Mouse (Mus musculus) CD4-positive, CD25-positive, alpha-beta regulatory T cell, adult 4 months (primary cell): ENCODE data around the gene Cdh1. TPM values are rescaled to one million over a fixed set of nuclear protein-coding genes. Genes with fewer than 3 reads are reported as not detected.

Experiments used
- ATAC-seq: one replicate; pipeline ENCODE4 v1.8.0; 2017
- polyA plus RNA-seq, 2 experiments: library from polyadenylated mRNA; unstranded; fragments of 100-300 nt; shearing (Covaris generic); gene quantifications; one replicate each; pipeline ENCODE4 v1.2.1; 2017

The Cdh1 gene
- polyA plus RNA-seq, 2 experiments from 2014 or later, result 0.56 to 0.81 TPM

DNA sequence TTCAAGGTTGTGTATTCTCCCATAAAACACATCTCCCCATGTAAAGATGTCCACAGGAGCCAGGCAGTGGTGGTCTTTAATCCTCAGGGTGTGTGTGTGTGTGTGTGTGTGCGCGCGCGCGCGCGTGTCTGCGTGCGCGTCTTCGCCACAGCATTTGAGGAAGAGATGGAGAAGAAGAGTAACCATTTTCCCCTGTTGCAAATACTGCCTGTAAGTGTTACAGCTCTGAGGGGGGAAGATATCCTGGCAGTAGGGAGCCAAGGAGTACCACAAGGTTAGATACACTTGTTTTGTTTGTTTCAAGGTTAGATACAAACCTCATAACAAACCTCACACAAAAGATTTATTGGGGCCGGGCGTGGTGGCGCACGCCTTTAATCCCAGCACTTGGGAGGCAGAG is 71.2 kb downstream of the Cdh1 start:
- no peak for ATAC-seq

DNA sequence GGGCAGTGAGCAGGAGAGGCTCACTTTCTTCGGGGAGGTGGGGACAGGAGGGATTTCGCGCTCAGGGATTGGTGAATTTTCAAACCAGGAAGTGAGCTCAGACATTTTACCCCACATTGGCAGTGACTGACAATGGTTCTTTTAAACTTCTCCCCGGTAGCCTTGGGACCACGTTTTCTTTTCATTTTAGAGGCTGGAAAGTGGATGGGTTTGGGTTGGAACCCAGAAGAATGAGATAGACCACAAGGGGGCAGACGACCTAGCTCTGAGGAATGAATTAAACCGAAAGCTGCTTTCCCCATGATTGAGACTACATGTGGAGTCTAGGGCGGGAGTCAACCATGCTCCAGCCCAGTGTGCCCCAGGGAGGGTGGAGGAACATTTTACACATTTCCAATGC is 71.7 kb downstream of the Cdh1 start:
- peak; percentile 47 for ATAC-seq

DNA sequence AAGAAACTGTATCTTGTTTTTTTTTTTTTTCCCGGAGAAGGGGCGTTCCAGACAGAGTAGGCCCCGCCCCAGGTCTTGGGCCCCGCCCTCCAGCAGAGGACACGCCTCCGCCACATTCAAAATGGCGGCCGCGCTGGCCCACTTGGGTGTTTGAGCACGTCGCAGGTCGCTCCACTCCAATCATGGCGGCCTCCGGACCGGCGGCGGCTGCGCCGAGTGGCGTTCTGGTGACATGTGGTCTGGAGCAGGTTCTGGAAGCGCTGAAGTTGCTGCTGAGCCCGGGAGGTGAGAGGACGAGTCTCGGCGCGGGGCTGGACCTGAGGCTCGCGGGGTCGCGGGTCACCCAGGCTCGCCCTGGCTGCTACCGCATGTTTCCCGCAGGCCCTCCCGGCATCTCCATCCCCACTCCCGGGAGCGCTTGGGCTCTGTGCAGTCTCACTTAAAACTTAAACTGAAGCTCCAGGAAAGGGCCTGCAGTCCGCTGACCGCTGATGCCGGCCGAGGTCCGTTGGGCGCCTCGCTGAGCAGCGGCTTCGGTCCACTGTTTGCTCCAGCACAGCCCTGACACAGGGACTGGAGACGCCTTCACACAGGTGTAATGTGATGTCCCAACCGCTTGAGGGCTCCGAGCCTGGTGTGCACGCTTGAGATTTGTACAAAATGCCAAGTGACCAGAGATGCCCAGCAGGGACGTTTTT is 80.0 kb downstream of the Cdh1 start, which contains the start of gene Tango6:
Gene Tango6, plus strand, starts transcription at position 98 of the 698 bp plus-strand sequence.
- ATAC-seq, result peak; percentile 89

DNA sequence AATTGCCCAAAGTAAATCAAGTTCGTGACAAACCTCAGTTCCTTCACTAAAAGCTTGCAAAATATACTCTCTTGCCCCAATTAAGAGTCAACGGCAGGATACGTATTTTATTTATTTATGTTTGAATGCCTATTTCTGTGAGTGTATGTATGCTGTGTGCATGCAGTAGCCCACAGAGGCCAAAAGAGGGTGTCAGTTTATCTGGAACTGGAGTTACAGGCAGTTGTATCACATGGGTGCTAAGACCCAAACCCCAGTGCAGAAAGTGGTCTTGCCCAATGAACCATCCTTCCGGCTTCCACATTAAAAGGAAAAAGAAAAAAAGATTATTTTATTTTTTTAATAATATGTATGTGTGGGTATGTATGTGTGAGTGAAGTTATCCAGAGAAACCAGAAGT is 81.2 kb downstream of the Cdh1 start:
- ATAC-seq, result no peak

DNA sequence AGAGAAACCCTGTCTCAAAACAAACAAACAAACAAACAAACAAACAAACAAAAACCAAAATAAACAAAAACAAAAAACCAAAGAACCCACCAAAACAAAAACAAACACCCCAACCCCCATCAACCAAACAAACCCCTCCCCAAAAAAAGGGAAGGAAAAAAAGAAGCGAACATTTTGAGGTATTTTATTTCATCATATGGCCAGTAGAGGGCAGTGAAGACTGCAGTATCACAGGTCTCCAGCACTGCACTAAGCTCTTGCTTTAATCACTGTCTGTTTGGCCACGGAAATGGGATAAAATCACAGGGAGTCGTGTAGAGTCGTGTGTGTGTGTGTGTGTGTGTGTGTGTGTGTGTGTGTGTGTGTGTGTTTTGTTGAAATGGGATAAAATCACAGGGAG is 84.3 kb downstream of the Cdh1 start:
- peak; percentile 44 for ATAC-seq

DNA sequence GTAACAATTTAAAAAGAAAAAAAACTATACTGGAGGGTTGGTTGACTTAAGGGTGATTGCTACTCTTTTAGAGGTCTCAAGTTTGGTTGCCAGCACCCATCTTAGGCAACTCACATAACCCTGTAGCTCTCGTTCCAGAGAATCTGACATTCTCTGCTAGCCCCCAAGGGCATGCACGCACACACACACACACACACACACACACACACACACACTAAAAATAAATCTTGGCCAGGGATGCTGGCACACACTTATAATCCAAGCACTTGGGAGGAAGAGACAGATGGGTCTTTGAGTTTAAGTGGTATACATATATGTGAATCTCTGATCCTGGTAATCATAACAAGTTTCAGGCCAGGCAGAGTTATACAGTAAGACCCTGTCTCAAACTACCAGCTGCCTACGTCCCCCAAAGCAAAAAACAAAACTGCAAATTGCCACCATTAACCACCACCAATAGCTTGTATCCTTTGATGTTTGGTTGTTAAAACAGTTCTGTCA is 94.6 kb downstream of the Cdh1 start:
- ATAC-seq, result no peak

DNA sequence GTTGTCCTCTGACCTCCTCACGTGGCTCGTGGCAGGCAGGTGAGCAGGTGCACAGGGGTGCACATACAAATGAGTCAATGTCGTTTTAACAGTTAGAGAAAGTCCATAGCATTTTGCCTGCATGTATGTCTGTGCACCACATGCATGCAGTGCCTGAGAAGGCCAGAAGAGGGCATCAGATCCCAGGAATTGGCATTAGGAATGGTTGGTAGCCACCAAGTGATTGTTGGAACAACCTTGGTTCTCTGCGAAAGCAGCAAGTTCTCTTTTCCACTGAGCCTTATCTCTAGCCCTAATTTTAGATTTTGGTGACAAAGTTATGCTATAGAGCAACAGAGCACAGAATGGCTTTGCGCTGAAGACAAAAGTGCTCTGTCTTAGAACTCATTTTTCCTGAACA is 96.4 kb downstream of the Cdh1 start:
- ATAC-seq, result no peak

DNA sequence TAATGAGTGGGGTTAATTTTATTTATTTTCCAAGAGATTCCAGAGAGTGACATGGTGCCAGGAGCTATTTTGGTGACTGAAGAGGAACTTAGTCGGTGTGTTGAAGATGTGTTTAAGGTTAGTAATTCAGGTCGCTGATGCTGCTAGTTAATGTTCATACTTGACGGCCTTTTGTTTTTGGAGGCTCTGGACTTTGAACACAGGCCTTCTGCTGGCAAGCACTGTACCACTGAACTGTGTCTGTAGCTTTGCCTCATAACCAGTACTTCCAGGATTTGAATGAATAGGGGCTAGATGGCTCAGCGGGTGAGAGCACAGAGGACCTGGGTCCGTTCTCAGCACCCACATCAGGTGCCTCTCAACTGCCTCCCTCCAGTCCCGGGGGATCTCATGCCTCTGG is 97.0 kb downstream of the Cdh1 start:
- no peak for ATAC-seq

DNA sequence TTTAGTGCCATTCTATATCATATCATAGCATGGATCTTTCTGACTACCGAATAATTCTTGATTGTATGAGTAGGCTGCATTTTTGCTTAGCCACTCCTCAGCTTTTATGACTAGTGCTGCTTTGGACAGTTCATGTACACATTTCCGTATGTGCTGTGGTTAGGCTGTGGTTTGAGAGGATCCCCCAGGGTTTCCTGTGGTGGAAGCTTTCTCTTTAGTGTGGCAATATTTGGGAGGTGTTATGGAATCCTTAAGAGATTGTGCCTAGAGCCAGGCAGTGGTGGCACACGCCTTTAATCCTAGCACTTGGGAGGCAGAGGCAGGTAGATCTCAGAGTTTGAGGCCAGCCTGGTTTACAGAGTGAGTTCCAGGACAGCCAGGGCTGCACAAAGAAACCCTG is 98.2 kb downstream of the Cdh1 start:
- ATAC-seq, result no peak

DNA sequence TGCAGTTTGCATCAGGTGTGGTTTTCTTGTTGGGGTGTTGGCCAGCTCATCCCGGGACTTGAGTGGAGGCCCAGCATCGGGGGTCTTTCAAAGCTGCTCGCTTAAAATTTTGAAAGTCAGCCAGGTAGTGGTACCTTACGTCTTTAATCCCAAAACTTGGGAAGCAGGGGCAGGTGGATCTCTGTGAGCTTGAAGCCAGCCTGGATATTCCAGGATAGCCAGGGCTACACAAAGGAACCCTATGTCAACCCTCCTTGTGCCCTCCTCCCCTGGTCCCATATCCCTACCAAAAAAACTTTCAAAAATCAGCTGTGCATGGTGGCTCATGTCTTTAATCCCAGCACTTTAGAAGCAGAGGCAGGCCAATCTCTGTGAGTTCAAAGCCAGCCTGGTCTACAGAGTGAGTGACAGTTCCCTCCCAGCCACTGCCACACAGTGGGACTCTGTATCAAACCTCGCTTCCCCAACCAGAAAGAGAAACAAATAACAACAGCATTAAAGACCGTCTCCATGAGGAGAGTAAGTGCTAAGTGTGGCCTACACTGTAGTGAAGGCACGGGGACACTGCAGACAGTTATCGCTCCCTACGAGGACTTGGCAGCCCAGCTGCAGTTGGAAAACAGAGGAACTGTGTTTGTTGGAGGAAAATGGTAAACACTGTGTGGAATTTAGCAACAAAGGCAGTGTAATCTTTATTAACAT is 101.2 kb downstream of the Cdh1 start:
- ATAC-seq, result no peak

DNA sequence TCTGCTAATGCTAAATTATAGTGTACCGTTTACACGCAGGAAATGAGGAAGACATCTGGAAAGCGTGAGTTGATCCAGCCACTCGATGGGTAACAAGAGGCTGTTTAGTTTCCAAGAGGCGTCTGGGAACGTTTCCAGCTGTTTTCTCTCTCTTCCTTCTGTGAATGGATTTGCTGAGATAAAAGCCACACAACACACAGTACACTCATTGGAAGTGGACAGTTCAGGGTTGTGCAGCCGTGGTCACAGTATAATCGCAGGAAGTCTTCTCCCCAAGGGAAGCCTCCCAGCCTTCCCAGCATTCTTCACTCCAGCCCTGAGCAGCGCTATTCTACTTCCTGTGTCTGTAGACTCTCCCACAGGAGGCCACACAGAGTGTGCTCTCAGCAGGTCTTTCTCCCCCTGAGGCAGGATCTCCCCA is 101.8 kb downstream of the Cdh1 start:
- no peak for ATAC-seq

DNA sequence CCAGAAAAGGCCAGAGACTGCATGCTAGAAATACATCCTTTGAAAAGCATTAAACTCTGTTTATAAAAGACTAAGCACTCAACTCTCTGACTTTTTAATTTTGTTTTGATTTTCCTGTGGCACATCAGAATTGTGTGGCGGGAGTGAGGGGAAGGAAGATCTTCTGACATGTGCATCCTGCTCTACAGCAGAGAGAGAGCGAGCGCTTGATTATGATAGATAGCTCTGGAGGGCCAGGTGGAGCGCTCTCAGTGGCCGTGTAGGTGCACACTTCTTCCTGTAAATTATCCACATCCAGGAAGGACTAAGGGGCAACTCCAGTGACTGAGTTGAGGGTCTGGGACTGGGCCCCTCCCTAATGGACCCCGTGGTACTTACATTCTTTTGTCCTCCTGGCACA is 103.0 kb downstream of the Cdh1 start:
- no peak for ATAC-seq

DNA sequence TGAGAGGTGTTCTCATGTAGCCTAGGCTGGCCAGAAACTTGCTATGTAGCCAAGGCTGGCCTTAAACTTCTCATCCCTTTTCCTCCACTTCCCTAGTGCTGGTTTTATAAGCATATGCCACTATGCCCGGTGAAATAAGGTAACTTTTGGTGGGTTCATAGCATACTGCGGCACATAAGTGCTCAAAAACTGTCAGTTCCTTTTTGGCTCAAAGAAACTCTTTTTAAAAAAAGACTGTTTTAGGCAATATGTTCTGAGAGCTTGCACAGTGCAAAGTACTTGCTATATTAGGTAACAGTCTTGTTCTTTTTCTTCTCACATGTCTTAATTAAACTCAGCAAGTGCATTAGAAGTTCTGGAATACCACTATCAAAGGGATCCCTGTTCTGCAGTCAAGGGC is 106.9 kb downstream of the Cdh1 start:
- no peak for ATAC-seq

DNA sequence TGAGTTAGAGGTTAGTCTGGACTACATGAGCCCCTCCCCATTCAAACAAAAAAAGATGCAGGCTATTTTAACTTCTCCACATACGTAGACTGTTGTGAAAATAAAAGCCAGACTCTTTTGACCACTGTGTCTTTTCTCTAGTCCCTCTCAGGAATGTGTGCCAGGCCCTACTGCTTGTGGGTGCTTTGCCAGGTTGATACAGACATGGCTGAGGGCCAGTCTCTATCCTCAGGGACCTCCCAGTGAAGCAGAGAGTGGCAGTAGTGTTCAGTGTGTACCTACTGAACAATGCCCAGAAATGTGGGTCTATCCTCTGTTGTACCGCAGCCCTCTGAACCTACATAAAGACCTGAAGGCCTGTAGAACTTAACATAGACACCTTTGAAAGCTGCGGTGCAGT is 109.3 kb downstream of the Cdh1 start:
- no peak for ATAC-seq

DNA sequence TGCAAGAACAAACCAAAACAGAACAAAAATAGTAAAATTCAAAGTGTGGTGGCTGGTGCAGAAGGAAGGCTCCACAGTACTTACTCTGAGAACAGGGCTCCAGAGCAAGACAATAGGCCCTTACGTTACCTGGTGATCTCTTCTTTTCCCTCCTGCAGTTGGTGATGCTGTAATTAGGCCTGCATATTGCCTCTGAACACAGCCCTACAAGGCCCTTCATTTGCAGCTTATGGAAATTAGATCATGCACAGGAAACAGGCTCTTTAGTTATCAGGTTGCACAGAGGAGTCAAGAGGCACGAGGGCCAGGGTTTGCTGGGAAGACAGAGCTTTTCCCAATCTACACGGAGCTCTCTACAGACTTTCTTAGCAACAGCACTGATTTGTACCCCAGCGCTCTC is 111.1 kb downstream of the Cdh1 start:
- ATAC-seq, result no peak

DNA sequence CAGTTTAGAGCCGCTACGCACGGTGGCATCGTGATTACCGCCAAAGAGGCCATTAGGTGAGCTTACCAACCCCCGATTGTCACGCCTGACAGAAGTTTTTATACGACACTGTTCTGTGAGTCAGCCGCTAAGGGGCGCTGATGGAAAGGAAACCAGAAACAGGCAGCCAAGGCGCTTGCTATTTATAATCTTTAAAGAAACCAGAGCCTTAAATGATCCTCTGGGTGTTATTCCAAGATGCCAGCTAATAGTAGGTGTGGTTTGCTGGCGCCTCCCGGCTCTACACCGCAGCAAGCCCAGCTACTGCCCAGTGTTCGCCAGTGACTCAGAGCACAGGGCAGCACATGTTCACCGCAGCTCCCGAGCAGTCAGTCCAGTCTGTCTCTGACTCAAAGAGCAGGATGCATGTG is 114.9 kb downstream of the Cdh1 start:
- peak; percentile 39 for ATAC-seq

Other genes starting within 250 kb of the Cdh1 start
- gene Zfp90, start 188.0 kb upstream of the Cdh1 start, polyA plus RNA-seq, result 1 to 10 TPM; 4.1 to 6.1 TPM
- gene 6030452D12Rik, start 102.8 kb upstream of the Cdh1 start, polyA plus RNA-seq, result not detected
- not detected for gene Cdh3, start 92.5 kb upstream of the Cdh1 start, polyA plus RNA-seq
- gene Gm10073, start 29.9 kb upstream of the Cdh1 start, polyA plus RNA-seq, result 10 to 100 TPM; 22.4 to 46.0 TPM
- 10 to 100 TPM in 1 of 2 experiments, 1 to 10 TPM in 1; 8.6 to 16.3 TPM for gene Tango6, start 79.7 kb downstream of the Cdh1 start, polyA plus RNA-seq